Mouse (Mus musculus) bone marrow macrophage, adult 2 months (primary cell): ENCODE results near the gene Ptprk.

Source experiments
- CTCF ChIP-seq: IDR thresholded peaks from 2 replicates; pipeline ENCODE4 v1.5.1; 2012; ENCODE audit warnings: low read depth, mild to moderate bottlenecking, low read length, moderate library complexity
- POLR2A ChIP-seq: IDR thresholded peaks from 2 replicates; pipeline ENCODE4 v1.6.1; 2012; ENCODE audit warnings: mild to moderate bottlenecking, low read depth, low read length, borderline replicate concordance

DNA sequence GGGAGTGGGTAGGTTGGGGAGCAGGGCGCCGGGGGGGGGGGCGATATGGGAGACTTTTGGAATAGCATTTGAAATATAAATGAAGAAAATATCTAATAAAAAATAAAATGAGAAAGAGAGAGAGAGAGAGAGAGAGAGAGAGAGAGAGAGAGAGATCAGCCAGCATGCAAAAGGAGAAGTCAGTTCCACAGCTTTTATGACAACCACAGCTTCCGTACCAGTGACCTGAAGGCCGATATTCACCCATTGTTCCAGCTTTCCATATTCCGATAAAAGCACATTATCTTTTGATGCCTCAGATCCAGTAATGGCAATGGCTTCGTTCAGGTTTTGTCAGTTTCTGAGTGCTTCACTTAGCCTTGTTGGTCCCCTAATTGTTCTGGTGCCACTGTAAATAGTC is 542.6 kb downstream of the Ptprk start:
- TF ChIP-seq CTCF (no peak), POLR2A (no peak)
